Mouse (Mus musculus): ENCODE results near the gene Rab31. TPM values are rescaled to one million over a fixed set of nuclear protein-coding genes. Genes with fewer than 3 reads are reported as not detected.
A peak's percentile ranks its signal among the peaks of the same experiment; 100 is the strongest.
"Not testable (repeated sequence)": the region's sequence is repeated elsewhere in the genome, so short reads cannot be mapped to it uniquely, and the experiment has no call there.

Gene Rab31
- total RNA-seq, 2 experiments from 2014 or later, result 25.7 to 28.7 TPM

GRCm38 (mm10) chr17:65643051-65643521 is 129.5 kb downstream of the Rab31 start:
- peak; percentile 21 to 29 for DNase-seq
- intact Hi-C loops (cut with DNase I), result no loop called here

GRCm38 (mm10) chr17:65642578-65642991 is 130.0 kb downstream of the Rab31 start:
- no peak for DNase-seq
- intact Hi-C loops (cut with DNase I), result no loop called here

- DNase-seq, result no peak
- intact Hi-C loops (cut with DNase I), result no loop called here
These were observed 130.8 kb downstream of the Rab31 start, which contains the start of gene Txndc2 for GRCm38 (mm10) chr17:65641734-65642218. Txndc2 (minus strand) TSS chr17:65642168.

- no peak for DNase-seq
- intact Hi-C loops (cut with DNase I), result no loop called here
These were observed 133.4 kb downstream of the Rab31 start for GRCm38 (mm10) chr17:65639144-65639543.

GRCm38 (mm10) chr17:65635715-65636360 is 136.7 kb downstream of the Rab31 start:
- DNase-seq, result no peak
- intact Hi-C loops (cut with DNase I), result no loop called here

GRCm38 (mm10) chr17:65629943-65630342 is 142.6 kb downstream of the Rab31 start:
- no peak for DNase-seq
- intact Hi-C loops (cut with DNase I), result no loop called here

- DNase-seq; intact Hi-C loops (cut with DNase I): not testable (repeated sequence)
These were observed 143.6 kb downstream of the Rab31 start for GRCm38 (mm10) chr17:65628823-65629532.

- no peak for DNase-seq
- intact Hi-C loops (cut with DNase I), result no loop called here
These were observed 146.3 kb downstream of the Rab31 start for GRCm38 (mm10) chr17:65626301-65626700.

GRCm38 (mm10) chr17:65625563-65625962 is 147.0 kb downstream of the Rab31 start:
- intact Hi-C loops (cut with DNase I), result no loop called here
- no peak for DNase-seq

GRCm38 (mm10) chr17:65623130-65623529 is 149.4 kb downstream of the Rab31 start:
- intact Hi-C loops (cut with DNase I), result no loop called here
- no peak for DNase-seq

- no peak for DNase-seq
- intact Hi-C loops (cut with DNase I), result no loop called here
These were observed 154.1 kb downstream of the Rab31 start for GRCm38 (mm10) chr17:65618431-65618830.

GRCm38 (mm10) chr17:65615678-65616077 is 156.9 kb downstream of the Rab31 start:
- DNase-seq, result no peak
- intact Hi-C loops (cut with DNase I), result loop anchor here (2.0 kb wide), 1 partner anchor 61 kb away; no protein-coding TSS in a partner anchor

- intact Hi-C loops (cut with DNase I), result loop anchor here (2.0 to 5.0 kb wide), 2 partner anchors 62 to 168 kb away; partner anchors contain the start of gene Ppp4r1
- DNase-seq, result no peak
These were observed 158.1 kb downstream of the Rab31 start for GRCm38 (mm10) chr17:65614431-65614830.

- DNase-seq, result peak; percentile 99
- intact Hi-C loops (cut with DNase I), result loop anchor here (2.0 to 5.0 kb wide), 2 partner anchors 63 to 169 kb away; partner anchors contain the start of gene Ppp4r1
These were observed 158.8 kb downstream of the Rab31 start, which contains the start of gene Vapa for GRCm38 (mm10) chr17:65613463-65614412. Vapa (minus strand) TSS chr17:65613555.

GRCm38 (mm10) chr17:65613142-65613462 is 159.4 kb downstream of the Rab31 start:
- intact Hi-C loops (cut with DNase I), result loop anchor here (5.0 kb wide), 1 partner anchor 169 kb away; the partner anchor contains the start of gene Ppp4r1
- no peak for DNase-seq

GRCm38 (mm10) chr17:65612391-65613141 is 160.0 kb downstream of the Rab31 start:
- peak; percentile 46 to 58 for DNase-seq
- intact Hi-C loops (cut with DNase I), result loop anchor here (5.0 kb wide), 1 partner anchor 170 kb away; the partner anchor contains the start of gene Ppp4r1

- no peak for DNase-seq
- intact Hi-C loops (cut with DNase I), result loop anchor here (5.0 kb wide), 1 partner anchor 171 kb away; the partner anchor contains the start of gene Ppp4r1
These were observed 160.8 kb downstream of the Rab31 start for GRCm38 (mm10) chr17:65611721-65612120.

- no peak for DNase-seq
- intact Hi-C loops (cut with DNase I), result no loop called here
These were observed 163.8 kb downstream of the Rab31 start for GRCm38 (mm10) chr17:65608743-65609142.

GRCm38 (mm10) chr17:65608312-65608687 is 164.3 kb downstream of the Rab31 start:
- no peak for DNase-seq
- intact Hi-C loops (cut with DNase I), result no loop called here

Data from heart, postnatal 14 days (tissue).